Comparison of ENCODE assay signal across 8 mouse cellular contexts in genomic region chr8:116733648-116734014, GRCm38 (mm10). TPM values are rescaled to one million over a fixed set of nuclear protein-coding genes. Genes with fewer than 3 reads are reported as not detected.
A peak's percentile ranks its signal among the peaks of the same experiment; 100 is the strongest.
DNase-seq lines count a peak whose midpoint lies in the region; ATAC-seq and TF ChIP-seq lines count a peak whose summit lies in the region.

No protein-coding gene starts in this region.

- H3K27ac ChIP-seq in cerebellum, adult 2 months (ENCODE audit: insufficient read depth, low read length), result peak overlapping the region; percentile 49; the same call in 1 of the 2 replicates
- H3K27ac ChIP-seq in neural tube, embryonic 11.5 days (ENCODE audit: low read depth, low read length), result no peak overlapping the region
- no peak overlapping the region for H3K27ac ChIP-seq in limb, embryonic 15.5 days

- peak overlapping the region; percentile 91; the same call in 1 of the 2 replicates for H3K9ac ChIP-seq in neural tube, embryonic 11.5 days (ENCODE audit: low read length)
- H3K9ac ChIP-seq in limb, embryonic 15.5 days, result peak overlapping the region; percentile 77

- no peaks in the 10 kb centered on the region for H3K9me3 ChIP-seq in neural tube, embryonic 11.5 days (ENCODE audit: control insufficient read depth, low read length)
- H3K9me3 ChIP-seq in limb, embryonic 15.5 days, result no peaks in the 10 kb centered on the region

- H3K4me3 ChIP-seq in cerebellum, adult 2 months (replicated peaks; ENCODE audit: insufficient read depth, low read depth, low read length), result peak overlapping the region; percentile 61
- peak overlapping the region; percentile 77 for H3K4me3 ChIP-seq in neural tube, embryonic 11.5 days (ENCODE audit: low read depth, low read length)
- peak overlapping the region; percentile 78 for H3K4me3 ChIP-seq in limb, embryonic 15.5 days

- H3K4me1 ChIP-seq in cerebellum, adult 2 months (ENCODE audit: control insufficient read depth, insufficient read depth, low read length), result no peaks in the 10 kb centered on the region
- H3K4me1 ChIP-seq in neural tube, embryonic 11.5 days (ENCODE audit: control insufficient read depth, insufficient read depth, low read length), result no peaks in the 10 kb centered on the region
- peaks cover 12% of the 10 kb centered on the region for H3K4me1 ChIP-seq in limb, embryonic 15.5 days

- no peaks in the 10 kb centered on the region for H3K27me3 ChIP-seq in cerebellum, adult 2 months (ENCODE audit: control insufficient read depth, insufficient read depth, low read length)
- no peaks in the 10 kb centered on the region for H3K27me3 ChIP-seq in neural tube, embryonic 11.5 days (ENCODE audit: control insufficient read depth, insufficient read depth, low read length)
- H3K27me3 ChIP-seq in limb, embryonic 15.5 days, result peaks cover 21% of the 10 kb centered on the region; the same call in 1 of the 2 replicates

- no peak for TF ChIP-seq CTCF in cerebellum, adult 2 months (IDR thresholded peaks at IDR 0.05; ENCODE audit: borderline replicate concordance, insufficient read depth, low read depth, low read length)

- no peaks in the 10 kb centered on the region for H3K36me3 ChIP-seq in neural tube, embryonic 11.5 days (ENCODE audit: control insufficient read depth, insufficient read depth, low read length)
- no peaks in the 10 kb centered on the region for H3K36me3 ChIP-seq in limb, embryonic 15.5 days

- WGBS in cerebellum, adult 2 months, result 37% methylated on average over 3 of the region's 3 CpGs
- 24% methylated on average over 3 of the region's 3 CpGs for WGBS in neural tube, embryonic 11.5 days
- WGBS in limb, embryonic 15.5 days, result 28% methylated on average over 3 of the region's 3 CpGs

- no peak for ATAC-seq in neural tube, embryonic 11.5 days (ENCODE audit: insufficient read depth, low FRiP score, low TSS enrichment)
- ATAC-seq in limb, embryonic 15.5 days (ENCODE audit: insufficient number of reproducible peaks, low FRiP score, low TSS enrichment, low read depth), result no peak
- ATAC-seq in frontal cortex, adult (ENCODE audit: low TSS enrichment), result no peak

- peak overlapping the region; percentile 76 for H3K4me2 ChIP-seq in neural tube, embryonic 11.5 days (ENCODE audit: low read depth)
- peak overlapping the region; percentile 91 for H3K4me2 ChIP-seq in limb, embryonic 15.5 days

- no peak; the same call in 1 of the 2 replicates for TF ChIP-seq POLR2A in cerebellum, adult 2 months (IDR thresholded peaks at IDR 0.05; ENCODE audit: borderline replicate concordance, insufficient read depth, low read length)

- no peak for DNase-seq in cerebellum, adult 2 months
- DNase-seq in cerebellum, postnatal 10 days, result no peak
- DNase-seq in neural tube, embryonic 11.5 days (ENCODE audit: low spot score), result no peak
- DNase-seq in neural tube, embryonic 10.5 days (ENCODE audit: extremely low spot score, low spot score), result no peak
- peak; percentile 61 for DNase-seq in yolk sac, embryonic 10.5 days (ENCODE audit: low spot score)
- DNase-seq in T-cell, adult 2 months (ENCODE audit: low spot score), result no peak

RNA-seq across cellular contexts. Expression of gene Cdyl2, which starts 0.8 kb away (rescaled TPM):
- 6.5 and 7.6 TPM in 2 replicates for polyA plus RNA-seq in cerebellum, adult 2 months (2012; rRNA removed)
- polyA plus RNA-seq in neural tube, embryonic 11.5 days (2014; fragmentation: Nextera tagmentation; extraction: Ambion mirVana), result 7.8 and 10.2 TPM in 2 replicates
- polyA plus RNA-seq in limb, embryonic 15.5 days (2015; fragmentation: Nextera tagmentation; extraction: Ambion mirVana), result 8.1 and 8.3 TPM in 2 replicates
